Comparison of ENCODE assay signal across 8 mouse cellular contexts in genomic region chr3:97894695-97895094, GRCm38 (mm10). TPM values are rescaled to one million over a fixed set of nuclear protein-coding genes. Genes with fewer than 3 reads are reported as not detected.
DNase-seq lines count a peak whose midpoint lies in the region; ATAC-seq and TF ChIP-seq lines count a peak whose summit lies in the region.

No protein-coding gene starts in this region.

- H3K27ac ChIP-seq in midbrain, embryonic 11.5 days (ENCODE audit: low read depth, low read length): no peak overlapping the region
- no peak overlapping the region for H3K27ac ChIP-seq in midbrain, embryonic 16.5 days (ENCODE audit: low read length)
- H3K27ac ChIP-seq in lung, postnatal 0 days (ENCODE audit: low read length): no peak overlapping the region
- no peak overlapping the region for H3K27ac ChIP-seq in forebrain, embryonic 12.5 days

- H3K4me1 ChIP-seq in midbrain, embryonic 11.5 days (ENCODE audit: control insufficient read depth, insufficient read depth, low read length): no peaks in the 10 kb centered on the region
- H3K4me1 ChIP-seq in midbrain, embryonic 16.5 days (ENCODE audit: control insufficient read depth, insufficient read depth, low read length): no peaks in the 10 kb centered on the region
- no peaks in the 10 kb centered on the region for H3K4me1 ChIP-seq in lung, postnatal 0 days (ENCODE audit: insufficient read depth, low read depth, low read length)
- H3K4me1 ChIP-seq in forebrain, embryonic 12.5 days: no peaks in the 10 kb centered on the region

- TF ChIP-seq CTCF in lung, postnatal 0 days (IDR thresholded peaks at IDR 0.05): peak; percentile 71

- no peak for TF ChIP-seq EP300 in lung, postnatal 0 days (IDR thresholded peaks at IDR 0.05)

- no peak for ATAC-seq in midbrain, embryonic 11.5 days (ENCODE audit: low FRiP score)
- ATAC-seq in midbrain, embryonic 16.5 days: no peak
- ATAC-seq in lung, postnatal 0 days: no peak
- no peak for ATAC-seq in forebrain, embryonic 12.5 days (ENCODE audit: low FRiP score)

- no peak overlapping the region for H3K4me2 ChIP-seq in midbrain, embryonic 11.5 days
- no peak overlapping the region for H3K4me2 ChIP-seq in midbrain, embryonic 16.5 days (ENCODE audit: low read length)
- no peak overlapping the region for H3K4me2 ChIP-seq in lung, postnatal 0 days (replicated peaks; ENCODE audit: low read depth, low read length)
- H3K4me2 ChIP-seq in forebrain, embryonic 12.5 days: no peak overlapping the region

- H3K9ac ChIP-seq in midbrain, embryonic 11.5 days (ENCODE audit: low read length): no peak overlapping the region
- no peak overlapping the region for H3K9ac ChIP-seq in midbrain, embryonic 16.5 days (ENCODE audit: low read depth, low read length)
- H3K9ac ChIP-seq in lung, postnatal 0 days (replicated peaks; ENCODE audit: low read depth): no peak overlapping the region
- no peak overlapping the region for H3K9ac ChIP-seq in forebrain, embryonic 12.5 days

- no peaks in the 10 kb centered on the region for H3K36me3 ChIP-seq in midbrain, embryonic 11.5 days (ENCODE audit: control insufficient read depth, insufficient read depth, low read length)
- no peaks in the 10 kb centered on the region for H3K36me3 ChIP-seq in midbrain, embryonic 16.5 days (ENCODE audit: control insufficient read depth, insufficient read depth, low read length)
- no peaks in the 10 kb centered on the region for H3K36me3 ChIP-seq in lung, postnatal 0 days (ENCODE audit: insufficient read depth, low read length)
- no peaks in the 10 kb centered on the region for H3K36me3 ChIP-seq in forebrain, embryonic 12.5 days (replicated peaks)

- H3K9me3 ChIP-seq in midbrain, embryonic 11.5 days (ENCODE audit: control insufficient read depth, low read length): no peaks in the 10 kb centered on the region
- no peaks in the 10 kb centered on the region for H3K9me3 ChIP-seq in midbrain, embryonic 16.5 days (replicated peaks; ENCODE audit: control insufficient read depth, low read length, poor library complexity, severe bottlenecking)
- H3K9me3 ChIP-seq in lung, postnatal 0 days (ENCODE audit: low read length): no peaks in the 10 kb centered on the region
- H3K9me3 ChIP-seq in forebrain, embryonic 12.5 days: no peaks in the 10 kb centered on the region

- DNase-seq in embryo, embryonic 10 days (ENCODE audit: low spot score): peak; percentile 63
- no peak for DNase-seq in embryo, embryonic 11 days
- DNase-seq in midbrain, embryonic 11.5 days (ENCODE audit: low spot score, missing footprints): peak; percentile 85
- peak; percentile 17 for DNase-seq in c-Kit-negative CD71-positive TER-119-positive erythroid progenitor cells, embryonic 14.5 days (ENCODE audit: low read depth, low spot score)
- no peak for DNase-seq in lung, postnatal 0 days (ENCODE audit: low spot score)
- peak; percentile 43 to 55 for DNase-seq in thymus, postnatal 36 days

- WGBS in midbrain, embryonic 11.5 days: 45% methylated on average over 6 of the region's 6 CpGs
- 54% methylated on average over 6 of the region's 6 CpGs for WGBS in midbrain, embryonic 16.5 days
- WGBS in lung, postnatal 0 days: 47% methylated on average over 6 of the region's 6 CpGs
- 56% methylated on average over 6 of the region's 6 CpGs for WGBS in forebrain, embryonic 12.5 days

- no peak overlapping the region for H3K4me3 ChIP-seq in midbrain, embryonic 11.5 days (ENCODE audit: low read depth, low read length)
- no peak overlapping the region for H3K4me3 ChIP-seq in midbrain, embryonic 16.5 days (ENCODE audit: low read depth, low read length)
- no peak overlapping the region for H3K4me3 ChIP-seq in lung, postnatal 0 days (ENCODE audit: low read depth, low read length)
- no peak overlapping the region for H3K4me3 ChIP-seq in forebrain, embryonic 12.5 days (replicated peaks)

- H3K27me3 ChIP-seq in midbrain, embryonic 11.5 days (ENCODE audit: control insufficient read depth, insufficient read depth, low read length): no peaks in the 10 kb centered on the region; the same call in 1 of the 2 replicates
- H3K27me3 ChIP-seq in midbrain, embryonic 16.5 days (ENCODE audit: control insufficient read depth, insufficient read depth, low read depth, low read length): no peaks in the 10 kb centered on the region
- H3K27me3 ChIP-seq in lung, postnatal 0 days (replicated peaks; ENCODE audit: insufficient read depth, low read length): peaks cover 4% of the 10 kb centered on the region; the same call in 1 of the 2 replicates
- peaks cover 22% of the 10 kb centered on the region for H3K27me3 ChIP-seq in forebrain, embryonic 12.5 days

RNA-seq across cellular contexts. Expression of gene Pde4dip, which starts 6.2 kb away (rescaled TPM):
- polyA plus RNA-seq in midbrain, embryonic 11.5 days (2014; fragmentation: Nextera tagmentation; extraction: Ambion mirVana): 27.6 and 29.1 TPM in 2 replicates
- 67.5 and 75.5 TPM in 2 replicates for polyA plus RNA-seq in midbrain, embryonic 16.5 days (2015; fragmentation: Nextera tagmentation; extraction: Ambion mirVana)
- polyA plus RNA-seq in lung, postnatal 0 days (2015; fragmentation: Nextera tagmentation; extraction: Ambion mirVana): 7.1 and 8.5 TPM in 2 replicates
- polyA plus RNA-seq in forebrain, embryonic 12.5 days (2016; fragmentation: Nextera tagmentation; extraction: Ambion mirVana): 35.7 and 39.3 TPM in 2 replicates

RNA-seq across cellular contexts. Expression of gene Sec22b, which starts 6.3 kb away (rescaled TPM):
- polyA plus RNA-seq in midbrain, embryonic 11.5 days (2014; fragmentation: Nextera tagmentation; extraction: Ambion mirVana): 122 and 127 TPM in 2 replicates
- polyA plus RNA-seq in midbrain, embryonic 16.5 days (2015; fragmentation: Nextera tagmentation; extraction: Ambion mirVana): 86.9 and 94.8 TPM in 2 replicates
- 87.9 and 88.7 TPM in 2 replicates for polyA plus RNA-seq in lung, postnatal 0 days (2015; fragmentation: Nextera tagmentation; extraction: Ambion mirVana)
- polyA plus RNA-seq in forebrain, embryonic 12.5 days (2016; fragmentation: Nextera tagmentation; extraction: Ambion mirVana): 104 and 107 TPM in 2 replicates

Comparison
In these comparisons a context has a peak if more than half of its experiments do, and no peak if none do; other contexts are left out.
1. DNase-seq: peak in embryo, embryonic 10 days (single experiment), midbrain, embryonic 11.5 days (single experiment), c-Kit-negative CD71-positive TER-119-positive erythroid progenitor cells, embryonic 14.5 days (single experiment) and thymus, postnatal 36 days (2 of 2); none in embryo, embryonic 11 days (single experiment) and lung, postnatal 0 days (single experiment).